Mouse (Mus musculus): ENCODE measurements at regions not wholly inside any gene's neighbourhood (a gene's known extent, or its start where the extent isn't known, plus 50 kb on each side); places are given as distances from the start of the nearest gene placed in this dataset.

GRCm38 (mm10) chr11:112140912-112141311 is 641.1 kb upstream of the Sox9 start:
- no peak for DNase-seq (ENCODE audit: low spot score)
- intact Hi-C loops (cut with DNase I): no loop called here

GRCm38 (mm10) chr11:112152051-112152450 is 630.0 kb upstream of the Sox9 start:
- intact Hi-C loops (cut with DNase I): no loop called here
- DNase-seq (ENCODE audit: low spot score): no peak

GRCm38 (mm10) chr11:112153198-112153597 is 628.8 kb upstream of the Sox9 start:
- intact Hi-C loops (cut with DNase I): no loop called here
- DNase-seq (ENCODE audit: low spot score): no peak

GRCm38 (mm10) chr11:112154712-112155319 is 627.2 kb upstream of the Sox9 start:
- DNase-seq (ENCODE audit: low spot score): no peak
- intact Hi-C loops (cut with DNase I): no loop called here

- intact Hi-C loops (cut with DNase I): no loop called here
Measured at GRCm38 (mm10) chr11:112155339-112155955, 626.6 kb upstream of the Sox9 start.

GRCm38 (mm10) chr11:112163681-112164265 is 618.3 kb upstream of the Sox9 start:
- intact Hi-C loops (cut with DNase I): no loop called here
- no peak for DNase-seq (ENCODE audit: low spot score)

More at GRCm38 (mm10) chr11:112155339-112155955, 626.6 kb upstream of the Sox9 start:
- DNase-seq (ENCODE audit: low spot score): no peak

- no peak for DNase-seq (ENCODE audit: low spot score)
- intact Hi-C loops (cut with DNase I): no loop called here
Measured at GRCm38 (mm10) chr11:112173585-112173984, 608.4 kb upstream of the Sox9 start.

DNA sequence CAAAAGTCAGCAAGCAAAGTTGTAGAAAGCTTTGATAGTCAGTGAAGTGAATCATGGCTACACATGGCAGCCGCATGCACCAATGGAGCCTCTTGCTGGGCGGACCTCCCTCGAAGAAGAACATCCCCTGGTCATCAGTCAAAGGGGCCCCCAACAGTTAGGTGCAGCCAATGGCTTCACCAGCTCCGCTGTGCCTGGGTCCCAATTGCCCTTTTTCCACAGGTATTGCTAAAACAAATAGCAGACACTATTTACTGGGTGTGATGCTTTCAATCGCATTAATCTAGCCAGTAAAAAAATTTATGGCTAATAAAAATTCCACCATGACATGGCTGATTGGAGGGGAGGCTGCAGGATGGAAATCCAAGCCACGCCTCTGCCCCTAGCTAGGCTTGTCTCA is 606.7 kb upstream of the Sox9 start:
- intact Hi-C loops (cut with DNase I): no loop called here
- DNase-seq (ENCODE audit: low spot score): no peak

GRCm38 (mm10) chr11:112180666-112181065 is 601.4 kb upstream of the Sox9 start:
- intact Hi-C loops (cut with DNase I): no loop called here
- DNase-seq (ENCODE audit: low spot score): no peak

DNA sequence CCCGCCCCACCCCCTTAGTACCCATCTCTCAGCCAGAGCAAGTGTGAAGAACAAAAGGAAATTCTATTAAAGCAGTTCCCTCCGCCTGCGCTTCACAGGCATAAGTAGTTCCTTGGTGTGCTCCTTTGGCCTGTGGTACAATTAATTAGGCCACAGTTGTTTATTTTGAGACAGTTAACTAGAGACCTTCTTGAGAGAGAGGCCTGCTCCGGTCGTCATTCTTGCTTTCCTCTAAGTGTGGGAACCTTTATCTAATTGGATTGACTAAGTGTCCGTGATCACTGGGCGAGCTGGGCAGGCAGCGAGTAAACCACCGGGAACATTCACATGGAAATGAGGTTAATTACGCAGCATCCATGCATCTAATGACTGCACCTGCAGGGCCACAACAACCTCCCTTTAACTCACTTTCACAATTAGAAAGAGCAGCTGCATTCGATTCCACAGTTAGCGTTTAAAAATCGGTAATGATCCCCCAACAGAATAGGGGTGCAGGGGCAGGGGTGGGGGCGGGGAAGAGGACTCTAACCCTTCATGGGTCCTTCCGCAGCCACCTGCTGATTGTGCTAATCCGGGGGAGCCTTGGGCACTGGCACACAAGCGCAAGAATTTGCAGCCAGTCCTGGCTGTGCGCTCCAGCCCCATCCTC is 584.3 kb upstream of the Sox9 start:
- intact Hi-C loops (cut with DNase I): no loop called here

DNA sequence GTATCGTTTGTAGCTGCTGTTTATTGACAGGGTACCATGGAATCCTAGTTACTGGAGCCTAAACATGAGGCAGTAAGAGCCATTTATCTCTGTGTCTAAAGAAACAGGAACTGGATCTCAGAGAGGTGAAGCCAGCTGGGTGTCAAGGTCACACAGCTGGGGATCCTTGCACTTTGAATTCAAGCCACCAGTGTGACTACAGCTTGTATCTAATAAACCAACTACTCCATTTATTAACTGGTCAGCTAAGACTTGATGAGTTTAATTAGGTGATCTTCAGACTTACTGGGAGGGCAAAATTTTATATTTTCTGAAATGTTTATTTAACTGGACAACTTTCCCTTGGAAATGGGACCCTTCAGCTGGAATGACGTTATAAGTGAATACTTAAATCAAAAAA is 577.5 kb upstream of the Sox9 start:
- intact Hi-C loops (cut with DNase I): loop anchor here (10.0 kb wide), 1 partner anchor 570 kb away; no protein-coding TSS in a partner anchor
- no peak for DNase-seq (ENCODE audit: low spot score)

More for the DNA sequence above, 584.3 kb upstream of the Sox9 start:
- no peak for DNase-seq (ENCODE audit: low spot score)

GRCm38 (mm10) chr11:112209414-112209813 is 572.6 kb upstream of the Sox9 start:
- no peak for DNase-seq (ENCODE audit: low spot score)
- intact Hi-C loops (cut with DNase I): loop anchor here (10.0 kb wide), 1 partner anchor 565 kb away; no protein-coding TSS in a partner anchor

DNA sequence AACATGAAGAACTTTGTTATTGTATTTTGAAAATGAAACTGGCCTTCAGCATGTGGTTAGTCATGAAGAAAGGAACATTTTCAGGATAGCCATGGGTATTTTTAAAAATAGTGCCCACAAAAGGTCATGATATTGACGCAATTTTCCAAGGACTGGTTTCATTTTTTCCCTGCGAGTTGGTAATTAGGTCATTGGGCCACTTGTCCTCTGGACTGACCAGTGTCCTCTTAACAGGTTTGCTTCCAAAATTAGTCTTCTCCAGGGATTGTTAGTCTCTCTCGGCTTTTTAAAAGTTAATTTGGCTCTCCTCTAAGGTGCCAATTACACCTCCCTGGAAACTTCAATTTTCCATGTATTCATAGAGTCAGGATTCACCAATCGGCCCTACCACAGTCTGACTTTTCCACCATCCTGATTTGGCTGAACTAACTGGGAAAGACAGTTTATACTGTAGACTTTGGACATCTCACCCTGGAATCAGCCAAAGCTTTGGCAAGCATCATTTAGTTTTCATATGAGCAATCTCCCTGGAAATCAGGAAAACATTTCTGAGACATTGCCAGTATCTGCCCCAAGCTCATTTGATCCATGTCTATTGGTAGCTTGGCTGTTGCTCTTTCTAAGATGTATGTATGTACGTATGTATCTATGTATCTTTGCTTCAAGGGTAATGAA is 562.8 kb upstream of the Sox9 start:
- DNase-seq (ENCODE audit: low spot score): no peak
- intact Hi-C loops (cut with DNase I): no loop called here

DNA sequence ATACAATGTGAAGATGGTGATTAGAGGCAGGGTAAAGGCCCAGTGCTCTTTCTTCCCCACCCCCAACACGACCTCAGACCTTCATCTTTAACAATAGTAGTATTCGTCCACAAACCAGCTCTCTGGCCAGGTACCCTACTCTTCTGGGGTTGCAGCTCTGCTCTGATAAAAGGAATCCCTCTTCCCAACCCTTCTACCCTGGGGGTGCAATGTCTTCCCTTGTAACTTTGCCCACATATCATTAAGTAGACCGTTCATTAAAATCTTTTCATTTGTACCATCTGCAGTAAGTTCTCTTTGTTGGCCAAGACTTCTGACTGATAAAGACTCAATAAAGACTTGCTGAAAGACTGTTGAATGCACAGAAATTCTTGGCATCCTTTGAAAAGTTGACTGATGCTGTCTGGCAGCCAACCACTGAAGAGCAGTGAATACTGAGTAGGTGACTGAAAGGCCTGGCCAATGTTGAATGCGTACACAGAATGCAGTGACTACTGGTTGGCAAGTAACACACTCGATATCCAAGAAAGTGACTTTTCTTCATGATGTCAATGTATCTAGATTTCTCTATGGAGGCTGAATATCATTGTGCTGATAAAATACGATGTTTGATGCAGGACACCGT is 547.4 kb upstream of the Sox9 start:
- DNase-seq (ENCODE audit: low spot score): no peak
- intact Hi-C loops (cut with DNase I): no loop called here

- intact Hi-C loops (cut with DNase I): no loop called here
- no peak for DNase-seq (ENCODE audit: low spot score)
Measured at GRCm38 (mm10) chr11:112238960-112239884, 542.8 kb upstream of the Sox9 start.

- intact Hi-C loops (cut with DNase I): no loop called here
- DNase-seq (ENCODE audit: low spot score): no peak
Measured at GRCm38 (mm10) chr11:112252548-112252947, 529.5 kb upstream of the Sox9 start.

GRCm38 (mm10) chr11:112253061-112253460 is 529.0 kb upstream of the Sox9 start:
- intact Hi-C loops (cut with DNase I): no loop called here
- DNase-seq (ENCODE audit: low spot score): no peak

- intact Hi-C loops (cut with DNase I): no loop called here
- no peak for DNase-seq (ENCODE audit: low spot score)
Measured at GRCm38 (mm10) chr11:112256326-112256725, 525.7 kb upstream of the Sox9 start.

GRCm38 (mm10) chr11:112264077-112264476 is 517.9 kb upstream of the Sox9 start:
- DNase-seq (ENCODE audit: low spot score): no peak
- intact Hi-C loops (cut with DNase I): no loop called here
